Mouse (Mus musculus): Measurements from ENCODE around the gene Avpr1b. TPM values are rescaled to one million over a fixed set of nuclear protein-coding genes. Genes with fewer than 3 reads are reported as not detected.
A peak's percentile ranks its signal among the peaks of the same experiment; 100 is the strongest.
"Not testable (repeated sequence)": the region's sequence is repeated elsewhere in the genome, so short reads cannot be mapped to it uniquely, and the experiment has no call there.

The Avpr1b gene
- total RNA-seq (2021): not detected
- long read RNA-seq, experiment 1: 0 reads
- long read RNA-seq, experiment 2: 0 reads

DNA sequence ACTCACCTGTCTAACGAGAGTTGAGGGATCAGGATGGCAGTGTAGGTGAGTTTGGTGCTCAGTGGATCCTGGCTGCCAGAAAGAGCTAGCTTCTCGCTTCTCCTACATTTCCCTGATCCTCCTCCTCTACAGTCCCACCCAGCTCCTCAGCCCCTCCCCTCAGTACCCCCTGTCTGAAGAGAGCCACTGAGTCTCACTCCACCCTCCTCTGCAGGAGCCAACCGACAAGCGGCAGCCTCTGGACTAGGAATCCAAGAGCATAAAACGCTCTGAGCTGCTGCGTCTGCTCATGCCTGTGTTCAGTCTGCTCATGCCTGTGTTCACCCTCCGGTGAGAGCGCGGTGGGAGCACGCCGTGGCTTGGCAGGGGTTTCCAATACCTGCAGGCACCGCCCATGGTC, at the start of gene Avpr1b:
Gene Avpr1b (plus strand): TSS at position 335 of the 400 bp plus-strand sequence.
- intact Hi-C loops (cut with DNase I): no loop called here
- no peak for DNase-seq

DNA sequence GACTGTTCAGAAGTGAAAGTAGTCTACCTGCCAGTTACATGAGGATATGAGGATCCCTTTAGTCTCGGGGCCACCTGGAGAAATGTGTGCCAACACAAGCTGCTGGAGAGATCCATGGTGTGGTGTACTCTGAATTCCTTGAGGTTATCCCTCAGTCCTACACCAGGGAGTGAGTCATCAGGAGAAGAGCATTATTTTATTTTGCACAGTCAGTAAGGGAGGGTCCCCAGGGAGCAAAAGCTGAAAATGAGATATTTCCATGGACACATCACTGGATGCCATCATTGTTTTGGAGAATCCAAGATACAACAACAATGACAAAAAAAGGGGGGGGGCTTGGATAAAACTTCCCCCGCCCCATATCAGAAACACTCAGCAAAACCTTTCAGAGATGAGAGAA, 47.1 kb upstream of the Avpr1b start:
- DNase-seq: no peak

DNA sequence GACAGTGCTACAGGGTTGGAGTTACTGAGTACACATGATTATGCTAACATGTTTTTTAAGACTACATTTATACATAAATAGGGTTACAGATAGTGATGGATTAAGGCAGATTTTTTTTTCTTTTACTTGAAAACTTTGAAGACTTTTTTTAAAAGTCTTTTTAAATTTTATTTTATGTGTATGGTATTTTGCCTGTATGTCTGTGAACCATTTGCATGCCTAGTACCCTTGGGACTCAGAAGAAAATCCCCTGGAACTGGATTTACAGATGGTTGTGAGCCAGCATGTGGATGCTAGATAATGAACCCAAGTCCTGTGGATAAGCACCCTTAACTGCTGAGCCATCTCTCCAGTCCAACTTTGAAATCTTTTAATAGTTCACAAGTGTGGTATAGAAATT, 45.6 kb upstream of the Avpr1b start:
- intact Hi-C loops (cut with DNase I): no loop called here
- DNase-seq: no peak

More for the DNA sequence above, 47.1 kb upstream of the Avpr1b start:
- intact Hi-C loops (cut with DNase I): loop anchor here (2.0 kb wide), 1 partner anchor 23 kb away; no protein-coding TSS in a partner anchor

- peak; percentile 79 to 86 for DNase-seq
- intact Hi-C loops (cut with DNase I): loop anchor here (2.0 to 5.0 kb wide), 2 partner anchors 193 to 264 kb away; no protein-coding TSS in a partner anchor
Observed at GRCm38 (mm10) chr1:131555042-131555812, 43.8 kb upstream of the Avpr1b start.

DNA sequence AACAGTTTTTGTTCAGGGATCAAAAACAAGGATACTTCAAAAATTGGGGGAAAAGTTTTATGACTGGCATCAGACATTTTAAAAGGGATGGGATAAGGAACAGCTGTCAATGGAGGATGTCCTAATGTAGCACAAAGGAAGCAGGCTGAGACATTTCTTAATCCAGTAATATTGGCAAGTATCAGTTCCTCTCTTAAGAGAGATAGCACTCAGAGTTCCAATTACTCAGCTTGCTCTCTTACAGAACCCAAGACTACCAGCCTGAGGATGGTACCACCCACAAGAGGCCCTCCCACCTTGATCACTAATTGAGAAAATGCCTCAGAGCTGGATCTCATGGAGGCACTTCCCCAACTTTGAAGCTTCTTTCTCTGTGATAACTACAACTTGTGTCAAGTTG, 38.5 kb upstream of the Avpr1b start:
- no peak for DNase-seq
- intact Hi-C loops (cut with DNase I): no loop called here

DNA sequence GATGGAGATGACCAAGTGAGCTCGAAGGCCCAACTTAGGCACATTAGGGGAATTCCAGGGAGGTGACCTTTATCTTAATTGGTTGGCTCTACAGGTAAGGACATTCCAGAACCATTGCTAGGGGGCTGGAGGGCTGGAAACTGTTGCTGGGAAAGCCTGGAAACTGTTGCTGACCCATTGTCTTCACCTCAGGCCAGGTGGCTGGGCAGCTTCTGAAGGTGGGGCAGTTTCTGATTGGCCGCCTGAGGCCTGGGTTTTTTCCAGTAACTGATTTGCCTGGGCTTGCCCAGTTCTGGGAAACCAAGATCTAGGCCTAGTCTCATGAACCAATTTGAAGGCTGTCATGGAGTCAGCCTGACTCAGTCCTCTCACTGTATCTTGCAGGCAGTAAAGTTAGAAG, 37.0 kb upstream of the Avpr1b start:
- DNase-seq: no peak
- intact Hi-C loops (cut with DNase I): no loop called here

GRCm38 (mm10) chr1:131566056-131566455, 33.0 kb upstream of the Avpr1b start:
- DNase-seq; intact Hi-C loops (cut with DNase I): not testable (repeated sequence)

DNA sequence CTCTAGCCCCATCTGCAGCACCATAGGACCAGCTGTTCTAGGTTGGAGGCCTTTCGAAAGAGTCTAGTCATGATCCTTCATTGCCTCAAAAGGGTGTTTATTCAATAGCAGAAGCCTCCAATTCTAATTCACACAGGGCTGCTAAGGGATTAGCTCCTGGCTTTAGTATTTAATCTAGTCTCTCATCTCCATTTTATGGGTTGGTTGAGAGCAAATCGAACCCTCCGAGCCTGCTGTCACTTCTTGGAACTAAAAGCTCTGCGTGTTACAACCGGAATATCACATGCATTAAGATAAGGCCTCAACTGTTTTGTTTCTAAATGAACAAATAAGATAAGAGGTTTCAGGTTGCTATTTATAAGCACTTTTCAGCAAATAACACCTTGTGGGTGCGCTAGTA, 29.3 kb upstream of the Avpr1b start:
- intact Hi-C loops (cut with DNase I): no loop called here
- no peak for DNase-seq

DNA sequence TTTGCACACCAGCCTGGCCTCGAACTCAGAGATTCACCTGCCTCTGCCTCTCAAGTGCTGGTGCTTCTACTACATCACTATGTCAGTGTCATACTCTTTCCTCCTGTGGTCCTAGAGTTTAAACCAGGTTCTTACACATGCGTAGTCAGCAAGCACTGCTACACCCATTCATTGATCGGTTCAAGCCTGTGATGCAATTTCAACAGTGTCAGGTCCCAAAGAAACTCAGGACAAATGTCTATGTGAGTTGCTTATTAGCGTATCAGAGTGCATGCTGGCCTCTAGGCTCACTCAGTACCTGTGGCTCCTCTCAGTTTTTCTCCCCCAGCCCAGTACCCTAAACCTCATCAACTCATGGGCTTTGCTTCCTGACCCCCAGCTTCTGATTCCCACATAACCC, 28.6 kb upstream of the Avpr1b start:
- intact Hi-C loops (cut with DNase I): no loop called here

GRCm38 (mm10) chr1:131573721-131574120, 25.3 kb upstream of the Avpr1b start:
- DNase-seq: peak; percentile 17 to 18
- intact Hi-C loops (cut with DNase I): no loop called here

More for the DNA sequence above, 28.6 kb upstream of the Avpr1b start:
- DNase-seq: no peak

DNA sequence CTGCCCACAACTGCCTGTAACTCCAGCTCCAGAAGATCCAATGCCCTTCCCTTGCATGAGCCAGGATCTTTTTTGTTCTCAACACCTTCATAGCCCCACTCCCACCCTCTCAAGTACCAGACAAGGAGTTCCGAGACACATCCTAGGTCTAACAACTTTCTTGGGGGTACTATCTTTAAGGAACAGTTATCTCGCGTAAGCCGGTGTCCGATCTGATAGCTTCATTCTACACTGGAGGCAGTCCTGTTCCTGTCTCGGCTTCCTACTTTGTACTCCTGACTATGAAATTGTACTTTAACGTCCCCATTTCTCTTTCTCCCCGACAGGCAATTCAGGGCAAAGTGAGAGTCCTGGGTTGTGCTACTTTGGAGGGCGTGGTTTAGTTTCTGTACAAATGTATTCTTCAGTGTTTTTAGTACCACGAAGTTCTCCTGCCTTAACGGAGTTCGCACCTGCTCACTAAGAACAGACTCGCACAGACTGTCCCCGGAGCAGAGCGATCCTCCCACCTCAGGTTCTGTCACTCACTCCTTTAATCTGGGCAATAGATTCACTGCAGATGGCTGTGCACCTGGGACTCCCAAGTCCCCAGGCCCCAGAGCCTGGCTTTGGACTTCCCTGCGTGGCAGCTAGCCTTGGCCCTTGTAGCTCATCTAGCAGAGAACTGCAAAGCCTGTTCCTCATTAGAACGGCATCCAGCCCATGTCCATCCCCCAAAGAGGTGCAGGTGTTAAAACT, 19.9 kb upstream of the Avpr1b start:
- DNase-seq: no peak
- intact Hi-C loops (cut with DNase I): no loop called here

DNA sequence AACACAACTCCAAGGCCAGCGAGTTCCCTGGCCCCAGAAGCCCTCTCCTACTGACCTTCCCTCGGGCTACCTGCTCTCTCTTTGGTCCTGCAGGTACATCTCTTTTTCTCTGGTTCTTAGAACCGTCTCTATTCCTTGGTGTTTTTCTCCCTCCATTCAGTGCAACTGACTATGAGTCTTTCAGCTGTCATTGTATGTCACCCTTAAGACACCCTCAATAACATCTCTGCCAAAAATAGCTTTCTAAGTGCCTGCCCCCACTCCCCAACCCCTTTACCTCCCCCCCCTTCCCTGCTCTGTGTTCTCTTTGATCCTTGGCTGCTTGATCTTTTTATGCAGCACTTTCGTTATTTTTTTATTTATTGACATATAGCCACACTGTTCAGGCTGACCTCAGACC, 18.6 kb upstream of the Avpr1b start:
- DNase-seq: no peak
- intact Hi-C loops (cut with DNase I): no loop called here

DNA sequence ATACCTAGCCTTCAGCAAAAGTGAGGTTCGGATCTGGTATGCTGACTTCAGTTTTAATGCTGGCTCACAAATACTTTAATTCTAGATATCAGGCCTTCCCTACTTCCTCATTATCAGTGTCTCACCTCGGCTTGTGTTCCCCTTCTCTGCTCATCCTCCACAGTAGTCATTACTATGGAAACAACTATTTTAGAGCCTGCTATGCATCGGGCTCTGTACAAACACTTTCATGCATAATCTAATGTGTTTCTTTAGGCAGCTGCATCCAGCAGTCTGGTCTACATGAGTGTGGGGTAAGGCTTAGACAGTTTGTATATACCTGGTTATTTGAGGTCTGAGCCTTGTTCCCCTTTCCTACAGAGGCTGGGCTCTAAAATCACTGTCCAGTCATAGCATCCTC, 15.4 kb upstream of the Avpr1b start:
- DNase-seq: no peak
- intact Hi-C loops (cut with DNase I): no loop called here

DNA sequence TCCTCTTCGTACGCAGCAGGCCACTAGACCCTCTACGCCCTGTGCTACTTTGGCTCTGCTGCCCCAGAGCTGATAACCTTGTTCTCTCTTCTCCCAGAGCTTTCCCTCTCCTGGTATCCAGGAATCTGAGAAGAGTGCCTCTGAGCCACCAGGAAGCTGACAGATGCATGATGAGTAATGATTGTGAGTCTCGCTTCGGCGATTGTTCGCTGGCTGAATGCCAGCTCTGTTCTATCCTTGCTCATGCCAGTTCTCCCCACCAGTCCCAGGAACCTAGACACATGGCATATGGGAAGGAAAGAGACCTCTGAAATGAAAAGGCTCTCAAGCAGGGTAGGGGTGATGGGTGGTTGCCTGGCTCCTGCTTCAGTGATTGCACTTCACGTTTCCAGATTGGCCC, 12.2 kb upstream of the Avpr1b start:
- no peak for DNase-seq
- intact Hi-C loops (cut with DNase I): no loop called here

DNA sequence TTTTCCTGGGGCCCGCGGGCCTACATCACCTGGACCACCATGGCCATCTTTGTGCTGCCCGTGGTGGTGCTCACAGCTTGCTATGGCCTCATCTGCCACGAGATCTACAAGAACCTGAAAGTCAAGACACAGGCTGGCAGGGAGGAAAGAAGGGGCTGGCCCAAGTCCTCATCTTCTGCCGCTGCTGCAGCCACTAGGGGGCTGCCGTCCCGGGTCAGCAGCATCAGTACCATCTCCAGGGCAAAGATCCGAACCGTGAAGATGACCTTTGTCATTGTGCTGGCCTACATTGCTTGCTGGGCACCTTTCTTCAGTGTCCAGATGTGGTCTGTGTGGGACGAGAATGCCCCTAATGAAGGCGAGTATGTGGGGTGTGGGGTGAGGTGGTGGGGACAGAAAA, 1.3 kb downstream of the Avpr1b start:
- intact Hi-C loops (cut with DNase I): no loop called here
- no peak for DNase-seq

DNA sequence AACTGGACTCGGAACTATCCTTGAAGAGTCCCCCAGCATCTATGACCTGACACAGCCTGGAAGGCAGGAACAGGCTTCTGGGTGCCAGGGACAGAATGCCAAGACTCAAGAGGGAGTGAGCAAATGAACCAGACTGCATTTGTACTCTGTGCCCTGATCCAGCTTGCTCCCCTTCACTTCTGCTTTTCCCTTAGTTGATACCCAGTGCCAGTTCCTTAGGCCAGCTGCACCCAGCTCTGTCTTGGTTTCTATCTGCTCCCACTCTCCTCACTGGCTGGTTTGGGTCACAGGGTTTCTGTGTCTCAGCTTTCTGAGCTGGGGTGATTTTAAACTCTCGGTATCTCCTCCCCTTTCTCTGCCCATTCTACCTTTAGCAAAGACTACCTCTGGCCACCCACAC, 7.7 kb downstream of the Avpr1b start:
- intact Hi-C loops (cut with DNase I): no loop called here
- DNase-seq: no peak

DNA sequence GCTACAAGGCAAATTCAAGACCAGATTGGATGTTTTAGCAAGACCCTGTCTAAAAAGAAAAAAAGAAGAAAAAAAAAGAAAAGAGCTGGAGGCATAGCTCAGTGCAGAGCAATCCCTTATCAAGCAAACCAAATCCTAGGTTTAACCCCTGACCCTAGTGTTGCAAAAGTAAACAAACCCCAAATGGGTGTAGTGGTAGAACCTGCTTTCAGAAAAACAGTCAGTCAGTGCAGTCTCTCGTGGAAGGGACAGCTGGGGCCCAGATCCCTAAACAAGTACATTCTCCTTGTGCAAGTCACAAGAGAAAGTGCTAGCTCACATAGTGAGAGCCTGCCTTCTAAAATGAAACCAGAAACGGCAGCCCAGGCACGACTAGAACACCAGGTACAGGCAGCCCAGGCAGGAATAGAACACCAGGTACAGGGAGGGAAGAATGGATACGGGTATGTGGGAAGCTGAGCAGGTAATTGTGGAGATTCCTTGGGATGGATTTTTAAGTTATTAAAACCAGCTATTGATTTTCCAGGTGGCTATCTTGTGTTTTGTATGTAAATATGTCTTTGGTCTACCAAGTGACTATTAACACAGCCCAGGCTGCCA, 13.6 kb downstream of the Avpr1b start:
- intact Hi-C loops (cut with DNase I): loop anchor here (1.0 to 5.0 kb wide), 3 partner anchors 46 to 235 kb away; no protein-coding TSS in a partner anchor
- DNase-seq: peak in 1 of 2 experiments; percentile 13

GRCm38 (mm10) chr1:131613361-131614133, 14.5 kb downstream of the Avpr1b start:
- DNase-seq: peak; percentile 79 to 85
- intact Hi-C loops (cut with DNase I): loop anchor here (1.0 to 5.0 kb wide), 3 partner anchors 45 to 234 kb away; no protein-coding TSS in a partner anchor

- intact Hi-C loops (cut with DNase I): loop anchor here (5.0 kb wide), 1 partner anchor 233 kb away; no protein-coding TSS in a partner anchor
- no peak for DNase-seq
Observed at GRCm38 (mm10) chr1:131614641-131615040, 15.6 kb downstream of the Avpr1b start.

GRCm38 (mm10) chr1:131616131-131616530, 17.1 kb downstream of the Avpr1b start:
- intact Hi-C loops (cut with DNase I): no loop called here
- no peak for DNase-seq
